Mouse (Mus musculus): ENCODE data around the gene Ss18l1. TPM values are rescaled to one million over a fixed set of nuclear protein-coding genes. Genes with fewer than 3 reads are reported as not detected.

Gene Ss18l1
- polyA plus RNA-seq, 1 experiment = 0.07 TPM

- H3K4me1 ChIP-seq (ENCODE audit: control insufficient read depth) = peaks cover 13% of the 10 kb centered on the region
- peaks cover 63% of the 10 kb centered on the region for H3K27me3 ChIP-seq (ENCODE audit: control insufficient read depth)
- H3K9me3 ChIP-seq (ENCODE audit: control insufficient read depth, low read length) = no peaks in the 10 kb centered on the region; the same call in 1 of the 2 replicates
- H3K4me3 ChIP-seq (replicated peaks) = no peak overlapping the region
- H3K36me3 ChIP-seq (ENCODE audit: control insufficient read depth) = no peaks in the 10 kb centered on the region
- TF ChIP-seq TAL1 (IDR thresholded peaks at IDR 0.05; ENCODE audit: low read length) (no peak), GATA1 (IDR thresholded peaks at IDR 0.05; ENCODE audit: low read length) (no peak)
These were observed 63.3 kb downstream of the Ss18l1 start for GRCm38 (mm10) chr2:180105441-180106190.

GRCm38 (mm10) chr2:180107081-180107480 lies 64.8 kb downstream of the Ss18l1 start:
- Histone ChIP-seq H3K4me3 (replicated peaks) (no peak overlapping the region), H3K27me3 (ENCODE audit: control insufficient read depth) (peaks cover 49% of the 10 kb centered on the region)
- TF ChIP-seq GATA1 (IDR thresholded peaks at IDR 0.05; ENCODE audit: low read length) (no peak), TAL1 (IDR thresholded peaks at IDR 0.05; ENCODE audit: low read length) (no peak)

GRCm38 (mm10) chr2:180108285-180108684 lies 66.0 kb downstream of the Ss18l1 start:
- Histone ChIP-seq H3K4me3 (replicated peaks) (no peak overlapping the region), H3K4me1 (ENCODE audit: control insufficient read depth) (peaks cover 13% of the 10 kb centered on the region), H3K9me3 (ENCODE audit: control insufficient read depth, low read length) (no peaks in the 10 kb centered on the region), H3K27me3 (ENCODE audit: control insufficient read depth) (peaks cover 37% of the 10 kb centered on the region), H3K36me3 (ENCODE audit: control insufficient read depth) (no peaks in the 10 kb centered on the region)
- TF ChIP-seq TAL1 (IDR thresholded peaks at IDR 0.05; ENCODE audit: low read length) (no peak), GATA1 (IDR thresholded peaks at IDR 0.05; ENCODE audit: low read length) (no peak)

More at GRCm38 (mm10) chr2:180107081-180107480, 64.8 kb downstream of the Ss18l1 start:
- Histone ChIP-seq H3K4me1 (ENCODE audit: control insufficient read depth) (peaks cover 13% of the 10 kb centered on the region), H3K9me3 (ENCODE audit: control insufficient read depth, low read length) (no peaks in the 10 kb centered on the region; the same call in 1 of the 2 replicates), H3K36me3 (ENCODE audit: control insufficient read depth) (no peaks in the 10 kb centered on the region)

- H3K27me3 ChIP-seq (ENCODE audit: control insufficient read depth) = peaks cover 41% of the 10 kb centered on the region
- H3K9me3 ChIP-seq (ENCODE audit: control insufficient read depth, low read length) = no peaks in the 10 kb centered on the region
- no peak overlapping the region for H3K4me3 ChIP-seq (replicated peaks)
- peaks cover 33% of the 10 kb centered on the region for H3K4me1 ChIP-seq (ENCODE audit: control insufficient read depth)
- TF ChIP-seq TAL1 (IDR thresholded peaks at IDR 0.05; ENCODE audit: low read length) = no peak
- TF ChIP-seq GATA1 (IDR thresholded peaks at IDR 0.05; ENCODE audit: low read length) = no peak
- no peaks in the 10 kb centered on the region for H3K36me3 ChIP-seq (ENCODE audit: control insufficient read depth)
These were observed 71.9 kb downstream of the Ss18l1 start for GRCm38 (mm10) chr2:180113909-180114890.

GRCm38 (mm10) chr2:180115279-180115678 lies 73.0 kb downstream of the Ss18l1 start:
- peaks cover 42% of the 10 kb centered on the region for H3K4me1 ChIP-seq (ENCODE audit: control insufficient read depth)
- H3K27me3 ChIP-seq (ENCODE audit: control insufficient read depth) = peaks cover 41% of the 10 kb centered on the region
- H3K4me3 ChIP-seq (replicated peaks) = no peak overlapping the region
- TF ChIP-seq GATA1 (IDR thresholded peaks at IDR 0.05; ENCODE audit: low read length) = no peak
- no peak for TF ChIP-seq TAL1 (IDR thresholded peaks at IDR 0.05; ENCODE audit: low read length)
- H3K9me3 ChIP-seq (ENCODE audit: control insufficient read depth, low read length) = no peaks in the 10 kb centered on the region
- H3K36me3 ChIP-seq (ENCODE audit: control insufficient read depth) = no peaks in the 10 kb centered on the region

GRCm38 (mm10) chr2:180116081-180116493 lies 73.8 kb downstream of the Ss18l1 start:
- Histone ChIP-seq H3K9me3 (ENCODE audit: control insufficient read depth, low read length) (no peaks in the 10 kb centered on the region), H3K4me1 (ENCODE audit: control insufficient read depth) (peaks cover 49% of the 10 kb centered on the region), H3K4me3 (replicated peaks) (no peak overlapping the region), H3K36me3 (ENCODE audit: control insufficient read depth) (no peaks in the 10 kb centered on the region), H3K27me3 (ENCODE audit: control insufficient read depth) (peaks cover 38% of the 10 kb centered on the region)
- no peak for TF ChIP-seq GATA1 (IDR thresholded peaks at IDR 0.05; ENCODE audit: low read length)
- TF ChIP-seq TAL1 (IDR thresholded peaks at IDR 0.05; ENCODE audit: low read length) = no peak

GRCm38 (mm10) chr2:180116741-180117484 lies 74.6 kb downstream of the Ss18l1 start:
- H3K4me1 ChIP-seq (ENCODE audit: control insufficient read depth) = peaks cover 49% of the 10 kb centered on the region
- H3K9me3 ChIP-seq (ENCODE audit: control insufficient read depth, low read length) = no peaks in the 10 kb centered on the region
- no peak overlapping the region for H3K4me3 ChIP-seq (replicated peaks)
- peaks cover 38% of the 10 kb centered on the region for H3K27me3 ChIP-seq (ENCODE audit: control insufficient read depth)
- TF ChIP-seq TAL1 (IDR thresholded peaks at IDR 0.05; ENCODE audit: low read length) (no peak), GATA1 (IDR thresholded peaks at IDR 0.05; ENCODE audit: low read length) (no peak)
- no peaks in the 10 kb centered on the region for H3K36me3 ChIP-seq (ENCODE audit: control insufficient read depth)

GRCm38 (mm10) chr2:180117485-180118194 lies 75.3 kb downstream of the Ss18l1 start:
- Histone ChIP-seq H3K9me3 (ENCODE audit: control insufficient read depth, low read length) (no peaks in the 10 kb centered on the region), H3K4me3 (replicated peaks) (no peak overlapping the region), H3K27me3 (ENCODE audit: control insufficient read depth) (peaks cover 38% of the 10 kb centered on the region), H3K4me1 (ENCODE audit: control insufficient read depth) (peaks cover 49% of the 10 kb centered on the region), H3K36me3 (ENCODE audit: control insufficient read depth) (no peaks in the 10 kb centered on the region)
- TF ChIP-seq TAL1 (IDR thresholded peaks at IDR 0.05; ENCODE audit: low read length) (no peak), GATA1 (IDR thresholded peaks at IDR 0.05; ENCODE audit: low read length) (no peak)
